Mouse (Mus musculus): Measurements from ENCODE around the gene Polr2j. TPM values are rescaled to one million over a fixed set of nuclear protein-coding genes. Genes with fewer than 3 reads are reported as not detected.

Gene Polr2j
- polyA plus RNA-seq (2012; rRNA removed), result 91.4 and 107 TPM in 2 replicates

GRCm38 (mm10) chr5:136115891-136116783 lies at the start of gene Polr2j:
TSS of gene Polr2j (plus strand) at chr5:136116631.
- no peak for DNase-seq (ENCODE audit: low read depth)

- DNase-seq (ENCODE audit: low read depth), result no peak
Observed at GRCm38 (mm10) chr5:136069411-136069810, 47.0 kb upstream of the Polr2j start.

- DNase-seq (ENCODE audit: low read depth), result no peak
Observed at GRCm38 (mm10) chr5:136073051-136073450, 43.4 kb upstream of the Polr2j start.

- no peak for DNase-seq (ENCODE audit: low read depth)
Observed at GRCm38 (mm10) chr5:136073526-136073925, 42.9 kb upstream of the Polr2j start.

GRCm38 (mm10) chr5:136075076-136075475 lies 41.4 kb upstream of the Polr2j start:
- no peak for DNase-seq (ENCODE audit: low read depth)

- DNase-seq (ENCODE audit: low read depth), result no peak
Observed at GRCm38 (mm10) chr5:136076284-136076683, 40.1 kb upstream of the Polr2j start.

- no peak for DNase-seq (ENCODE audit: low read depth)
Observed at GRCm38 (mm10) chr5:136077001-136077550, 39.4 kb upstream of the Polr2j start.

GRCm38 (mm10) chr5:136078136-136078535 lies 38.3 kb upstream of the Polr2j start:
- DNase-seq (ENCODE audit: low read depth), result no peak

GRCm38 (mm10) chr5:136082345-136082744 lies 34.1 kb upstream of the Polr2j start:
- DNase-seq (ENCODE audit: low read depth), result no peak

- DNase-seq (ENCODE audit: low read depth), result peak; percentile 46
Observed at GRCm38 (mm10) chr5:136083669-136084107, 32.7 kb upstream of the Polr2j start, which contains the start of gene Rasa4. TSS of gene Rasa4 (plus strand) at chr5:136083916.

- DNase-seq (ENCODE audit: low read depth), result no peak
Observed at GRCm38 (mm10) chr5:136084144-136084881, 32.1 kb upstream of the Polr2j start.

GRCm38 (mm10) chr5:136084891-136085651 lies 31.4 kb upstream of the Polr2j start:
- no peak for DNase-seq (ENCODE audit: low read depth)

- DNase-seq (ENCODE audit: low read depth), result no peak
Observed at GRCm38 (mm10) chr5:136086290-136086689, 30.1 kb upstream of the Polr2j start.

GRCm38 (mm10) chr5:136088821-136089575 lies 27.4 kb upstream of the Polr2j start:
- DNase-seq (ENCODE audit: low read depth), result no peak

- no peak for DNase-seq (ENCODE audit: low read depth)
Observed at GRCm38 (mm10) chr5:136091927-136092326, 24.5 kb upstream of the Polr2j start.

- no peak for DNase-seq (ENCODE audit: low read depth)
Observed at GRCm38 (mm10) chr5:136094249-136095010, 22.0 kb upstream of the Polr2j start.

GRCm38 (mm10) chr5:136095089-136095488 lies 21.3 kb upstream of the Polr2j start:
- no peak for DNase-seq (ENCODE audit: low read depth)

GRCm38 (mm10) chr5:136098536-136098935 lies 17.9 kb upstream of the Polr2j start:
- DNase-seq (ENCODE audit: low read depth), result no peak

- no peak for DNase-seq (ENCODE audit: low read depth)
Observed at GRCm38 (mm10) chr5:136102099-136102820, 14.2 kb upstream of the Polr2j start.

All from gonadal fat pad, adult 2 months (tissue).